Mouse (Mus musculus): ENCODE measurements around the gene Cbarp. TPM values are rescaled to one million over a fixed set of nuclear protein-coding genes. Genes with fewer than 3 reads are reported as not detected.

Cbarp gene
- polyA plus RNA-seq, 1 experiment from 2014 or later, result 2.6 TPM

DNA sequence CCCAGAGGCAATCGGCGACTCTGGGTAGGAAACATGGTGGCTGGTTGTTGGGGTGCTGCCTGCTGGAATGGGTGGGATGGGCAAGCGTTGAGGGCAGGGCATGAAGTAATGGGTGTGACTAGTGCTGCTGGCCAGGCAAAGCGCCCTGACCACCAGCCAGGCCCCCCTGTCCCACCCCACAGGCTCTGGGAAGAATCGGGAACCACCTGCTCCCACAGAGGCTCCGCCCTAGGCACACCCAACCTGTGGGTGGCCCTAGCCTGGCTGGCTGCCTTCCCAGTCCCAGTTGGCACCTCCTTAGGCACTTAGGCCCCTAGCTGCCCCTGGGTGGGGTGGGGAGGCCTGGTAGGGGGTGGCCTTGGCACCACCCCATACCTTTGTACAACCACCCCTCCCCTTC lies 5.3 kb upstream of the Cbarp start:
- H3K9me3 ChIP-seq (ENCODE audit: control insufficient read depth, low read length), result no peaks in the 10 kb centered on the region
- H3K27me3 ChIP-seq (ENCODE audit: control insufficient read depth, insufficient read depth, low read length), result no peaks in the 10 kb centered on the region
- peak overlapping the region in 1 of 2 experiments; percentile 99; a peak in 2 of 4 replicates for H3K27ac ChIP-seq (replicated peaks in 1 of 2; ENCODE audit: control insufficient read depth in 1 of 2, insufficient read depth in 1 of 2, low read depth in 2 of 2, low read length in 2 of 2)
- H3K4me2 ChIP-seq (ENCODE audit: low read length), result peak overlapping the region; percentile 25
- peak overlapping the region; percentile 99 for H3K9ac ChIP-seq (ENCODE audit: low read length)
- H3K4me3 ChIP-seq (ENCODE audit: control insufficient read depth in 1 of 2, insufficient read depth in 1 of 2, low read depth in 1 of 2, low read length in 2 of 2), result no peak overlapping the region
- peaks cover 51% of the 10 kb centered on the region for H3K36me3 ChIP-seq (ENCODE audit: control insufficient read depth, insufficient read depth, low read length)
- WGBS, result 75% methylated on average over 6 of the region's 6 CpGs
- H3K4me1 ChIP-seq (ENCODE audit: control insufficient read depth in 2 of 2, insufficient read depth in 2 of 2, low read length in 2 of 2), result peaks cover 19 to 43% of the 10 kb centered on the region in 2 experiments
- no peak for ATAC-seq (ENCODE audit: insufficient number of reproducible peaks, insufficient read depth, low FRiP score, low read depth)

DNA sequence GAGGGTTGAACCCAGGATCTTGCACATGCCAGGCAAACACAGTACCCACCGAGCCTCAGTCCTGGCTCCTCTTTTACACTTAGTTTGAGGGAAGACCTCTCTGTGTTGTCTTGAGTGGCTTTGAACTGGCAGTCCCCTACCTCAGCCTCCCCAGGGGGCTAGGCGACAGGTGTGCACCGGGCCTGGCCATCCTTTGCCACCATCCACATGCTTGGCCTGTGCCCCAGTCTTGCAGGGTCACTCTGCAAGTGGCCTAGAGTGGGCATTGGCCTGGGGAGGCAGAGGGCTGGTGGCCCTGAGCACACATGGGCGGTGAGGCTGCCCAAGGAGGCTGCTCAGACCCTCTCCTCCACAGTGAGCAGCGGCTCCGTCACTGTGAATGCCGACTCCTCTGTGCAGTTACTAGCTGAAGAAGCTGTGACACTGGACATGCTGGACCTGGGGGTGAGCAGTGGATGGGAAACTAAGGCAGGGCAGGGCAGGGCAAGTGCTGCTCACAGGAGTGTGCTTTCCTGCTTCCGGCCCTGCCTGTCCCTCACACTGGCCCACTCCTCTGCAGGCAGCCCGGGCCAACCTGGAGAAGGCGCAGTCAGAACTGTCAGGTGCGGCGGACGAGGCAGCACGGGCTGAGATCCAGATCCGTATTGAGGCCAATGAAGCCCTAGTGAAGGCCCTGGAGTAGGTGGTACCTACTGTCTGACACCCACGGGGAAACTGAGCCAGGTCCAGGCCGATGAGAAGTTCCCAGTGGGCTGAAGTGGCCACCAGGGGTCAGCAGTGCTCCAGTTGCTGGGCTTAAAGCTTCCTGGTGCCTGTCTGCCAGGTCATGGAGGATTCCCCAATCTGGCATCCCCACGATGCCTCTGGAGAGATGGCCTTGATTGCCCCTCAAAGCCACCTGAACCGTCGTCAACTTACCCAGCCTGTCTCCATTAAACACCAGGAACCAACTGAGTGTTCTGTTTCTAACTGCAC lies 4.5 kb upstream of the Cbarp start:
- H3K27me3 ChIP-seq (ENCODE audit: control insufficient read depth, insufficient read depth, low read length), result no peaks in the 10 kb centered on the region
- H3K4me1 ChIP-seq (ENCODE audit: control insufficient read depth in 2 of 2, insufficient read depth in 2 of 2, low read length in 2 of 2), result peaks cover 19 to 43% of the 10 kb centered on the region in 2 experiments
- 67% methylated on average over 20 of the region's 20 CpGs for WGBS
- H3K27ac ChIP-seq (replicated peaks in 1 of 2; ENCODE audit: control insufficient read depth in 1 of 2, insufficient read depth in 1 of 2, low read depth in 2 of 2, low read length in 2 of 2), result peak overlapping the region in 1 of 2 experiments; percentile 99; a peak in 1 of 4 replicates
- no peak for ATAC-seq (ENCODE audit: insufficient number of reproducible peaks, insufficient read depth, low FRiP score, low read depth)
- H3K4me3 ChIP-seq (ENCODE audit: control insufficient read depth in 1 of 2, insufficient read depth in 1 of 2, low read depth in 1 of 2, low read length in 2 of 2), result no peak overlapping the region
- H3K9me3 ChIP-seq (ENCODE audit: control insufficient read depth, low read length), result no peaks in the 10 kb centered on the region
- H3K36me3 ChIP-seq (ENCODE audit: control insufficient read depth, insufficient read depth, low read length), result peaks cover 46% of the 10 kb centered on the region
- peak overlapping the region; percentile 99; the same call in 1 of the 2 replicates for H3K9ac ChIP-seq (ENCODE audit: low read length)
- peak overlapping the region; percentile 25; the same call in 1 of the 2 replicates for H3K4me2 ChIP-seq (ENCODE audit: low read length)

GRCm38 (mm10) chr10:80144159-80144558 lies 3.5 kb upstream of the Cbarp start:
- WGBS, result 91% methylated on average over 12 of the region's 12 CpGs
- Histone ChIP-seq H3K9ac (ENCODE audit: low read length) (no peak overlapping the region), H3K4me3 (ENCODE audit: control insufficient read depth in 1 of 2, insufficient read depth in 1 of 2, low read depth in 1 of 2, low read length in 2 of 2) (no peak overlapping the region), H3K36me3 (ENCODE audit: control insufficient read depth, insufficient read depth, low read length) (peaks cover 40% of the 10 kb centered on the region), H3K4me2 (ENCODE audit: low read length) (0 out of 2 replicates have a peak overlapping the region, but pooled peaks have one; percentile 96), H3K4me1 (ENCODE audit: control insufficient read depth in 2 of 2, insufficient read depth in 2 of 2, low read length in 2 of 2) (peaks cover 19 to 47% of the 10 kb centered on the region in 2 experiments), H3K27ac (replicated peaks in 1 of 2; ENCODE audit: control insufficient read depth in 1 of 2, insufficient read depth in 1 of 2, low read depth in 2 of 2, low read length in 2 of 2) (no peak overlapping the region), H3K9me3 (ENCODE audit: control insufficient read depth, low read length) (no peaks in the 10 kb centered on the region), H3K27me3 (ENCODE audit: control insufficient read depth, insufficient read depth, low read length) (no peaks in the 10 kb centered on the region)
- no peak for ATAC-seq (ENCODE audit: insufficient number of reproducible peaks, insufficient read depth, low FRiP score, low read depth)

GRCm38 (mm10) chr10:80143664-80144063 lies 3.0 kb upstream of the Cbarp start:
- no peak overlapping the region for H3K27ac ChIP-seq (replicated peaks in 1 of 2; ENCODE audit: control insufficient read depth in 1 of 2, insufficient read depth in 1 of 2, low read depth in 2 of 2, low read length in 2 of 2)
- WGBS, result 94% methylated on average over 7 of the region's 7 CpGs
- peaks cover 40% of the 10 kb centered on the region for H3K36me3 ChIP-seq (ENCODE audit: control insufficient read depth, insufficient read depth, low read length)
- H3K9me3 ChIP-seq (ENCODE audit: control insufficient read depth, low read length), result no peaks in the 10 kb centered on the region
- H3K4me2 ChIP-seq (ENCODE audit: low read length), result peak overlapping the region; percentile 96; the same call in 1 of the 2 replicates
- H3K9ac ChIP-seq (ENCODE audit: low read length), result no peak overlapping the region
- peaks cover 19 to 49% of the 10 kb centered on the region in 2 experiments for H3K4me1 ChIP-seq (ENCODE audit: control insufficient read depth in 2 of 2, insufficient read depth in 2 of 2, low read length in 2 of 2)
- no peak for ATAC-seq (ENCODE audit: insufficient number of reproducible peaks, insufficient read depth, low FRiP score, low read depth)
- no peak overlapping the region for H3K4me3 ChIP-seq (ENCODE audit: control insufficient read depth in 1 of 2, insufficient read depth in 1 of 2, low read depth in 1 of 2, low read length in 2 of 2)
- no peaks in the 10 kb centered on the region for H3K27me3 ChIP-seq (ENCODE audit: control insufficient read depth, insufficient read depth, low read length)

DNA sequence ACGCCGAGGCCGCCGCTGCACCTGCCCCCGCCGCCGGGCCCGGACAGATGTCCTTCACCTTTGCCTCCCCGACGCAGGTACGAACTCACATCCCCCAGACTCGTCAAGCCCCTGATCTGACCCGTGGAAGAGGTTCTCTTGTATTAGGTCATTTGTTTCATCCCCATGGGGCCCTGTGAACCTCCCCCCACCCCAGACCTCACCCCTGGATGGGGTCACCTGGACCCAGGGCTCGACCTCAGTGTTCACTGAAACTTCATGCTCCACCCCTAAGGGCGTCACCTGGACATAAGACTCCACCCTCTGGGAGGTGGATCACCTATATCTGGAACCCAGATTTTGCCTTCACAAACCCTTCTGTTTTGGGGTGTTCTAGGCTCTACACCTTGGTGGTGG lies 1.9 kb upstream of the Cbarp start:
- peak overlapping the region; percentile 67 to 82 for H3K27ac ChIP-seq (replicated peaks in 1 of 2; ENCODE audit: control insufficient read depth in 1 of 2, insufficient read depth in 1 of 2, low read depth in 2 of 2, low read length in 2 of 2)
- ATAC-seq (ENCODE audit: insufficient number of reproducible peaks, insufficient read depth, low FRiP score, low read depth), result no peak
- peak overlapping the region; percentile 96 for H3K9ac ChIP-seq (ENCODE audit: low read length)

DNA sequence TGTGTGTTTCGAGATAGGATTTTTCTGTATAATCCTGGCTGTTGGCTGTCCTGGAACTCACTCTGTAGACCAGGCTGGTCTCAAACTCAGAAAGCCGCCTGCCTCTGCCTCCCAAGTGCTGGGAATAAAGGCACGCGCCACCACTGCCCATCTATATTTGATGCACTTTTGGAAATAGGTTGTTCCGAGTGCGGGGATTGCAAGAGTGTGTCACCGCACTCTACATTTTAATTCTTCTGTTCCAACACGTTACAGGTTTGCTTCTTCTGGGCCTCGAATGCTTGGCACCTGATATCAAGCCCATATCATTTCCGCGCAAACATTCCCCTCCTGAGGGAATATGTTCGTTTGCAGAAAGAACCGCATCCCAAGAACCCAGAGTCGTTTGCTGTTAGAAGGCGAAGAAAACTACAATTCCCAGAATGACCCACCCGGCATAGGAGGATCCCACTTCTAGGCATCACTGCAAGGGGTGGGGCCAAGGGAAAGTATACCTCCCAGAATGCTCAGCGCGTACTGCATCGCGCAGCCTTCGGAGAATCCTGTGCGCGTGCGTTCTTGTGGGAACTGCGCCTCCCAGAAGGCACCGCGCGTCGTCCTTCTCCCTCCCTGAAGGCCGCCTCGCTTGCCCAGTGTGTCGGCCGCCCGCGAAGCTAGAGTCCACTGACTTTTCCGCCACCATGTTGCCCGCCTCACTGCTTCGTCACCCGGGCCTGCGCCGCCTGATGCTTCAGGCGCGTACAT lies 1.3 kb upstream of the Cbarp start:
- Histone ChIP-seq H3K9me3 (ENCODE audit: control insufficient read depth, low read length) (no peaks in the 10 kb centered on the region), H3K4me2 (ENCODE audit: low read length) (peak overlapping the region; percentile 96), H3K27ac (replicated peaks in 1 of 2; ENCODE audit: control insufficient read depth in 1 of 2, insufficient read depth in 1 of 2, low read depth in 2 of 2, low read length in 2 of 2) (peak overlapping the region; percentile 67 to 82), H3K9ac (ENCODE audit: low read length) (peak overlapping the region; percentile 96), H3K36me3 (ENCODE audit: control insufficient read depth, insufficient read depth, low read length) (peaks cover 40% of the 10 kb centered on the region), H3K4me1 (ENCODE audit: control insufficient read depth in 2 of 2, insufficient read depth in 2 of 2, low read length in 2 of 2) (peaks cover 21 to 56% of the 10 kb centered on the region in 2 experiments), H3K4me3 (ENCODE audit: control insufficient read depth in 1 of 2, insufficient read depth in 1 of 2, low read depth in 1 of 2, low read length in 2 of 2) (peak overlapping the region; percentile 56 to 69), H3K27me3 (ENCODE audit: control insufficient read depth, insufficient read depth, low read length) (peaks cover 14% of the 10 kb centered on the region)
- ATAC-seq (ENCODE audit: insufficient number of reproducible peaks, insufficient read depth, low FRiP score, low read depth), result peak; percentile 81
- 1% methylated on average over 43 of the region's 43 CpGs for WGBS

More for the DNA sequence above, 1.9 kb upstream of the Cbarp start:
- WGBS, result 2% methylated on average over 15 of the region's 15 CpGs
- Histone ChIP-seq H3K9me3 (ENCODE audit: control insufficient read depth, low read length) (no peaks in the 10 kb centered on the region), H3K36me3 (ENCODE audit: control insufficient read depth, insufficient read depth, low read length) (peaks cover 40% of the 10 kb centered on the region), H3K4me2 (ENCODE audit: low read length) (peak overlapping the region; percentile 96), H3K27me3 (ENCODE audit: control insufficient read depth, insufficient read depth, low read length) (peaks cover 8% of the 10 kb centered on the region), H3K4me1 (ENCODE audit: control insufficient read depth in 2 of 2, insufficient read depth in 2 of 2, low read length in 2 of 2) (peaks cover 23 to 56% of the 10 kb centered on the region in 2 experiments), H3K4me3 (ENCODE audit: control insufficient read depth in 1 of 2, insufficient read depth in 1 of 2, low read depth in 1 of 2, low read length in 2 of 2) (peak overlapping the region; percentile 56 to 69)

- H3K27ac ChIP-seq (replicated peaks in 1 of 2; ENCODE audit: control insufficient read depth in 1 of 2, insufficient read depth in 1 of 2, low read depth in 2 of 2, low read length in 2 of 2), result peak overlapping the region; percentile 46 to 82
- peaks cover 17 to 55% of the 10 kb centered on the region in 2 experiments for H3K4me1 ChIP-seq (ENCODE audit: control insufficient read depth in 2 of 2, insufficient read depth in 2 of 2, low read length in 2 of 2)
- peaks cover 21% of the 10 kb centered on the region for H3K27me3 ChIP-seq (ENCODE audit: control insufficient read depth, insufficient read depth, low read length)
- ATAC-seq (ENCODE audit: insufficient number of reproducible peaks, insufficient read depth, low FRiP score, low read depth), result peak; percentile 72
- H3K4me2 ChIP-seq (ENCODE audit: low read length), result peak overlapping the region; percentile 96
- H3K36me3 ChIP-seq (ENCODE audit: control insufficient read depth, insufficient read depth, low read length), result peaks cover 34% of the 10 kb centered on the region
- no peaks in the 10 kb centered on the region for H3K9me3 ChIP-seq (ENCODE audit: control insufficient read depth, low read length)
- peak overlapping the region; percentile 12 to 69 for H3K4me3 ChIP-seq (ENCODE audit: control insufficient read depth in 1 of 2, insufficient read depth in 1 of 2, low read depth in 1 of 2, low read length in 2 of 2)
- H3K9ac ChIP-seq (ENCODE audit: low read length), result peak overlapping the region; percentile 70
- 0% methylated on average over 29 of the region's 29 CpGs for WGBS
These were observed 608 bp upstream of the Cbarp start for GRCm38 (mm10) chr10:80141243-80141642.
